Mouse (Mus musculus): ENCODE results near the gene Gm10775. TPM values are rescaled to one million over a fixed set of nuclear protein-coding genes. Genes with fewer than 3 reads are reported as not detected.

Gene Gm10775
- total and polyA plus RNA-seq, 2 experiments = not detected

- 2% methylated on average over 50 of the region's 51 CpGs for WGBS
- H3K27ac ChIP-seq (replicated peaks; ENCODE audit: insufficient read depth, low read depth, low read length) = peak overlapping the region; percentile 86
- peak; percentile 4 for DNase-seq (ENCODE audit: extremely low read depth, low read depth, low spot score)
Measured at GRCm38 (mm10) chr13:65241627-65242318, 17.6 kb upstream of the Gm10775 start.

GRCm38 (mm10) chr13:65242319-65242787 is 17.0 kb upstream of the Gm10775 start:
- no peaks in the 10 kb centered on the region for H3K27me3 ChIP-seq (ENCODE audit: control insufficient read depth, insufficient read depth, low read length)
- peak overlapping the region; percentile 80; the same call in 1 of the 2 replicates for H3K9ac ChIP-seq (ENCODE audit: low read depth, low read length)
- H3K4me1 ChIP-seq (ENCODE audit: control insufficient read depth, insufficient read depth, low read length) = peaks cover 7% of the 10 kb centered on the region
- no peak for DNase-seq (ENCODE audit: extremely low read depth, low read depth, low spot score)
- TF ChIP-seq POLR2A (IDR thresholded peaks at IDR 0.05; ENCODE audit: extremely low read depth, insufficient read depth, low read length) (no peak), CTCF (IDR thresholded peaks at IDR 0.05; ENCODE audit: low read depth, low read length) (no peak)
- peak overlapping the region; percentile 73 for H3K4me3 ChIP-seq (ENCODE audit: insufficient read depth, low read depth, low read length)
- H3K79me2 ChIP-seq (ENCODE audit: control insufficient read depth, insufficient read depth, low read length) = peaks cover 15% of the 10 kb centered on the region
- WGBS = 22% methylated on average over 27 of the region's 27 CpGs
- no peak overlapping the region for H3K27ac ChIP-seq (replicated peaks; ENCODE audit: insufficient read depth, low read depth, low read length)
- H3K36me3 ChIP-seq (ENCODE audit: control insufficient read depth, insufficient read depth, low read length) = no peaks in the 10 kb centered on the region

More at GRCm38 (mm10) chr13:65241627-65242318, 17.6 kb upstream of the Gm10775 start:
- Histone ChIP-seq H3K36me3 (ENCODE audit: control insufficient read depth, insufficient read depth, low read length) (no peaks in the 10 kb centered on the region), H3K4me1 (ENCODE audit: control insufficient read depth, insufficient read depth, low read length) (peaks cover 7% of the 10 kb centered on the region), H3K79me2 (ENCODE audit: control insufficient read depth, insufficient read depth, low read length) (peaks cover 15% of the 10 kb centered on the region), H3K4me3 (ENCODE audit: insufficient read depth, low read depth, low read length) (peak overlapping the region; percentile 73), H3K27me3 (ENCODE audit: control insufficient read depth, insufficient read depth, low read length) (no peaks in the 10 kb centered on the region), H3K9ac (ENCODE audit: low read depth, low read length) (peak overlapping the region; percentile 80)
- TF ChIP-seq POLR2A (IDR thresholded peaks at IDR 0.05; ENCODE audit: extremely low read depth, insufficient read depth, low read length) (no peak), CTCF (IDR thresholded peaks at IDR 0.05; ENCODE audit: low read depth, low read length) (no peak)

GRCm38 (mm10) chr13:65243273-65243672 is 16.1 kb upstream of the Gm10775 start:
- no peak overlapping the region for H3K9ac ChIP-seq (ENCODE audit: low read depth, low read length)
- 90% methylated on average over 4 of the region's 4 CpGs for WGBS

GRCm38 (mm10) chr13:65258175-65258954 is 974 bp upstream of the Gm10775 start:
- Histone ChIP-seq H3K4me3 (ENCODE audit: insufficient read depth, low read depth, low read length) (no peak overlapping the region), H3K36me3 (ENCODE audit: control insufficient read depth, insufficient read depth, low read length) (no peaks in the 10 kb centered on the region; the same call in 1 of the 2 replicates), H3K79me2 (ENCODE audit: control insufficient read depth, insufficient read depth, low read length) (no peaks in the 10 kb centered on the region), H3K9ac (ENCODE audit: low read depth, low read length) (no peak overlapping the region), H3K4me1 (ENCODE audit: control insufficient read depth, insufficient read depth, low read length) (no peaks in the 10 kb centered on the region), H3K27ac (replicated peaks; ENCODE audit: insufficient read depth, low read depth, low read length) (no peak overlapping the region), H3K27me3 (ENCODE audit: control insufficient read depth, insufficient read depth, low read length) (peaks cover 6% of the 10 kb centered on the region; the same call in 1 of the 2 replicates)
- TF ChIP-seq POLR2A (IDR thresholded peaks at IDR 0.05; ENCODE audit: extremely low read depth, insufficient read depth, low read length) (no peak), CTCF (IDR thresholded peaks at IDR 0.05; ENCODE audit: low read depth, low read length) (no peak)
- WGBS = 23% methylated on average over 36 of the region's 36 CpGs
- no peak for DNase-seq (ENCODE audit: extremely low read depth, low read depth, low spot score)

More at GRCm38 (mm10) chr13:65243273-65243672, 16.1 kb upstream of the Gm10775 start:
- peak; percentile 9 for DNase-seq (ENCODE audit: extremely low read depth, low read depth, low spot score)
- H3K27ac ChIP-seq (replicated peaks; ENCODE audit: insufficient read depth, low read depth, low read length) = no peak overlapping the region
- H3K4me1 ChIP-seq (ENCODE audit: control insufficient read depth, insufficient read depth, low read length) = peaks cover 7% of the 10 kb centered on the region
- 0 out of 2 replicates have a peak, but pooled peaks cover 1% of the 10 kb centered on the region for H3K36me3 ChIP-seq (ENCODE audit: control insufficient read depth, insufficient read depth, low read length)
- no peak overlapping the region for H3K4me3 ChIP-seq (ENCODE audit: insufficient read depth, low read depth, low read length)
- H3K79me2 ChIP-seq (ENCODE audit: control insufficient read depth, insufficient read depth, low read length) = peaks cover 15% of the 10 kb centered on the region
- no peaks in the 10 kb centered on the region for H3K27me3 ChIP-seq (ENCODE audit: control insufficient read depth, insufficient read depth, low read length)
- TF ChIP-seq CTCF (IDR thresholded peaks at IDR 0.05; ENCODE audit: low read depth, low read length) = no peak

- no peak overlapping the region for H3K27ac ChIP-seq (replicated peaks; ENCODE audit: insufficient read depth, low read depth, low read length)
- H3K9ac ChIP-seq (ENCODE audit: low read depth, low read length) = no peak overlapping the region
- no peak for DNase-seq (ENCODE audit: extremely low read depth, low read depth, low spot score)
- 95% methylated on average over 5 of the region's 5 CpGs for WGBS
- H3K4me3 ChIP-seq (ENCODE audit: insufficient read depth, low read depth, low read length) = no peak overlapping the region
- H3K27me3 ChIP-seq (ENCODE audit: control insufficient read depth, insufficient read depth, low read length) = peaks cover 6% of the 10 kb centered on the region; the same call in 1 of the 2 replicates
- no peaks in the 10 kb centered on the region for H3K79me2 ChIP-seq (ENCODE audit: control insufficient read depth, insufficient read depth, low read length)
- H3K36me3 ChIP-seq (ENCODE audit: control insufficient read depth, insufficient read depth, low read length) = no peaks in the 10 kb centered on the region; the same call in 1 of the 2 replicates
- TF ChIP-seq CTCF (IDR thresholded peaks at IDR 0.05; ENCODE audit: low read depth, low read length) (no peak), POLR2A (IDR thresholded peaks at IDR 0.05; ENCODE audit: extremely low read depth, insufficient read depth, low read length) (no peak)
- no peaks in the 10 kb centered on the region for H3K4me1 ChIP-seq (ENCODE audit: control insufficient read depth, insufficient read depth, low read length)
Measured at GRCm38 (mm10) chr13:65262086-65262485, 2.7 kb downstream of the Gm10775 start.

Data from liver, adult 2 months (tissue).